Mouse (Mus musculus): ENCODE measurements at regions not wholly inside any gene's neighbourhood (a gene's known extent, or its start where the extent isn't known, plus 50 kb on each side); places are given as distances from the start of the nearest gene placed in this dataset.
"Not testable (repeated sequence)": the region's sequence is repeated elsewhere in the genome, so short reads cannot be mapped to it uniquely, and the experiment has no call there.

- no peak for DNase-seq (ENCODE audit: low read depth)
These were observed 391.2 kb downstream of the Fign start for GRCm38 (mm10) chr2:63706643-63707042.

GRCm38 (mm10) chr2:63706183-63706582 is 391.7 kb downstream of the Fign start:
- no peak for DNase-seq (ENCODE audit: low read depth)

GRCm38 (mm10) chr2:63702333-63703096 is 395.3 kb downstream of the Fign start:
- DNase-seq (ENCODE audit: low read depth) = no peak

- no peak for DNase-seq (ENCODE audit: low read depth)
These were observed 396.0 kb downstream of the Fign start for GRCm38 (mm10) chr2:63701861-63702260.

GRCm38 (mm10) chr2:63700255-63700654 is 397.6 kb downstream of the Fign start:
- DNase-seq (ENCODE audit: low read depth) = peak; percentile 31

- no peak for DNase-seq (ENCODE audit: low read depth)
These were observed 428.1 kb downstream of the Fign start for GRCm38 (mm10) chr2:63669700-63670099.

- no peak for DNase-seq (ENCODE audit: low read depth)
These were observed 429.1 kb downstream of the Fign start for GRCm38 (mm10) chr2:63668784-63669183.

- not testable (repeated sequence) for DNase-seq (ENCODE audit: low read depth)
These were observed 437.9 kb downstream of the Fign start for GRCm38 (mm10) chr2:63659947-63660346.
